In genomic region chr15:88840126-88840525, GRCm38 (mm10) we compare ENCODE assay signal across 8 mouse cellular contexts. TPM values are rescaled to one million over a fixed set of nuclear protein-coding genes. Genes with fewer than 3 reads are reported as not detected.
DNase-seq lines count a peak whose midpoint lies in the region; ATAC-seq lines count a peak whose summit lies in the region.

No protein-coding gene starts in this region.

- no peak for DNase-seq in cerebellum, adult 11 months
- DNase-seq in adrenal gland, postnatal 25 days, result peak; percentile 44
- DNase-seq in heart, adult 9 months (ENCODE audit: low spot score in 2 of 2), result peak; percentile 82 to 92
- DNase-seq in kidney, adult 9 months, result peak; percentile 78
- peak; percentile 84 for DNase-seq in lung, postnatal 10 days
- DNase-seq in left cerebral cortex, postnatal 25 days (ENCODE audit: low spot score in 2 of 2), result no peak

- intact Hi-C loops in left cerebral cortex, postnatal 25 days (cut with DNase I), result no loop called here

- 0 out of 2 replicates have a peak, but pooled peaks have one; percentile 19 for ATAC-seq in cerebellum, adult (ENCODE audit: insufficient number of reproducible peaks, low FRiP score, low TSS enrichment)
- no peak for ATAC-seq in CD4-positive, CD25-positive, alpha-beta regulatory T cell, adult 4 months

RNA-seq across cellular contexts. Expression of gene Creld2, which starts 20.7 kb away (rescaled TPM):
- 35.1 and 37.8 TPM in 2 replicates for total RNA-seq in adrenal gland, postnatal 25 days (2021)
- polyA plus RNA-seq in CD4-positive, CD25-positive, alpha-beta regulatory T cell, adult 4 months (2017; shearing (Covaris generic)), result 10 to 100 TPM; 24.7 to 25.1 TPM
- 10 to 100 TPM; 27.3 to 27.8 TPM for total RNA-seq in left cerebral cortex, postnatal 25 days (2021)

RNA-seq across cellular contexts. Expression of gene Alg12, which starts 21.0 kb away (rescaled TPM):
- total RNA-seq in adrenal gland, postnatal 25 days (2021), result 13.7 and 16.3 TPM in 2 replicates
- 10 to 100 TPM; 17.1 to 23.5 TPM for polyA plus RNA-seq in CD4-positive, CD25-positive, alpha-beta regulatory T cell, adult 4 months (2017; shearing (Covaris generic))
- total RNA-seq in left cerebral cortex, postnatal 25 days (2021), result 10 to 100 TPM; 13.2 to 16.6 TPM

RNA-seq across cellular contexts. Expression of gene Pim3, which starts 21.9 kb away (rescaled TPM):
- total RNA-seq in adrenal gland, postnatal 25 days (2021), result 71.8 and 89.5 TPM in 2 replicates
- 1 to 10 TPM; 1.5 to 4.3 TPM for polyA plus RNA-seq in CD4-positive, CD25-positive, alpha-beta regulatory T cell, adult 4 months (2017; shearing (Covaris generic))
- 10 to 100 TPM; 35.7 to 35.9 TPM for total RNA-seq in left cerebral cortex, postnatal 25 days (2021)

Comparison
In these comparisons a context has a peak if more than half of its experiments do, and no peak if none do; other contexts are left out.
1. DNase-seq: peak in adrenal gland, postnatal 25 days (single experiment), heart, adult 9 months (2 of 2), kidney, adult 9 months (single experiment) and lung, postnatal 10 days (single experiment); none in cerebellum, adult 11 months (single experiment) and left cerebral cortex, postnatal 25 days (0 of 2).